Mouse (Mus musculus): ENCODE data around the gene Gm6370.

DNA sequence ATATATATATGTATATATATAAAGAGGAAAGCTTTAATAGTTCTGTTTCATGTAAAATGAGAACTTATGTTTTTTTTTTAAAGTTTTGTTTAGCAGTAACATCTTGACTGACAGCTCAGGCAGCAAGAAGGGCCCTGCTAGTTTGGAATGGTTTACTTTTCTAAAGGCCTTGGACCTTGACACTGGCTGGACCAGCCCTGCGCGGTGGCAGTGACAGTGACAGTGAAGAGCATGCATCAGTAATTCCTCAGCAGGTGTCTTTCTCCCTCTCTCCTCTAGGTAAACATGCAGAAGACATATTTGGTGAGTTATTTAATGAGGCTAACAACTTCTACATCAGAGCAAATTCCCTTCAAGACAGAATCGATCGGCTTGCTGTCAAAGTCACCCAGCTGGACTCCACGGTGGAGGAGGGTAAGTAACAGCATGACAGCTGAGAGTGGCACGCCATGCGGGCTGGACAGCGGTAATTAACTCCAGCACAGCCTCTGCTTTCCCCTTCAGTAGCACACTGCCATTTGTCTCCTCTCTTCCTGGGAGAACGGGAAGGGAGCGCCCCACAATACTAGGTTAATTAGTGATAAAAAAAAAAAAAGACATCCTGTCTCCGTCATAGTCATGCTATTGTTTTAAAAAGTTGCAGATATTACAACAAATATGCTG is 39.4 kb upstream of the Gm6370 start:
- no peak for TF ChIP-seq CTCF (IDR thresholded peaks at IDR 0.05 in 2 of 3, conservative IDR thresholded peaks at IDR 0.05 in 1 of 3; ENCODE audit: control insufficient read depth in 1 of 3, insufficient read depth in 1 of 3, low read depth in 2 of 3, low read length in 3 of 3, poor library complexity in 1 of 3, severe bottlenecking in 1 of 3)
- TF ChIP-seq USF1 (IDR thresholded peaks at IDR 0.05; ENCODE audit: low read depth, low read length), result no peak
- no peak for TF ChIP-seq MAX (IDR thresholded peaks at IDR 0.05; ENCODE audit: low read length)
- no peak for TF ChIP-seq TCF12 (IDR thresholded peaks at IDR 0.05; ENCODE audit: low read depth, low read length)
- no peak for TF ChIP-seq EP300 (IDR thresholded peaks at IDR 0.05; ENCODE audit: low read depth in 1 of 2, low read length in 2 of 2)
- TF ChIP-seq HCFC1 (IDR thresholded peaks at IDR 0.05; ENCODE audit: low read depth, low read length), result no peak
- TF ChIP-seq MYB (IDR thresholded peaks at IDR 0.05; ENCODE audit: low read depth, low read length), result no peak
- no peak for TF ChIP-seq ETS1 (IDR thresholded peaks at IDR 0.05; ENCODE audit: low read depth, low read length)
- no peak for TF ChIP-seq UBTF (IDR thresholded peaks at IDR 0.05; ENCODE audit: borderline replicate concordance, insufficient read depth, low read depth, low read length)
- TF ChIP-seq BHLHE40 (IDR thresholded peaks at IDR 0.05; ENCODE audit: borderline replicate concordance, low read depth, low read length), result no peak
- TF ChIP-seq CHD2 (IDR thresholded peaks at IDR 0.05; ENCODE audit: low read length), result no peak
- TF ChIP-seq TAL1 (IDR thresholded peaks at IDR 0.05; ENCODE audit: low read length), result no peak
- TF ChIP-seq GATA1 (IDR thresholded peaks at IDR 0.05; ENCODE audit: low read depth, low read length), result no peak

Measured in MEL (cell line).